Mouse (Mus musculus): ENCODE measurements at regions not wholly inside any gene's neighbourhood (a gene's known extent, or its start where the extent isn't known, plus 50 kb on each side); places are given as distances from the start of the nearest gene placed in this dataset.

DNA sequence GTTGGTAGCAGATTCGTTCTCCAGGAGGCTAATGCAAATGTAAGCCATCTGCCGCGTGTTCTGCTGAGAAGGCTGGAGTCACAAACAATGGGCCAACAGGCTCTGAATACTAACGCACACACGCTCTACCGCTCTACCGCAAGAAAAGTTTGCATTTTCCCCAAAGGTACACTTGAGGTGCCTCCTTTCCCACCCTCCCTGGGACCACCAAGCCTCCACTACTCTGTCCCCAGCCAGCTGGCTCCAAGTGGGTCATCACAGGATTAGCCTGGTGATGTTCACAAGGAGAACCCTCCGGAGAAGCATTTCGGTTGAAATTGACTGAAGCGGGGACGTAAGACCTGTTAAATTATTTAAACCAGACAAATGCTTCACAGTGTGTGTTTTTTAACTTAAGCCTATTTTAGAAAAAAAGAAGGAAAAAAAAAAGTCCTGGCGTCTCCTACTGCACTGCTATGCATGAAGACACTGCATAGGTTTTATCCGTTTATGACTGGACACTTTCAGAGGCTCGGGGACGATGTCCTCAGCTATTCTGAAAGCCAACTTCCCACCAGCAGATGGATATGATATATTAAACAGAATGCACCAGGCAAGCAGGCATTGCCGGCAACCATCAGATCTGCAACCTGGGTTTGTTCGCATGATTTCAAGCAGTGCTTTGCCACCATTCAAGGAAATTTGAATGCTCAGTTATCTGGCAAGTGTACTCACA, 187.8 kb downstream of the Rwdd3 start:
- no peaks in the 10 kb centered on the region for H3K36me3 ChIP-seq
- WGBS = 60% methylated on average over 17 of the region's 17 CpGs

DNA sequence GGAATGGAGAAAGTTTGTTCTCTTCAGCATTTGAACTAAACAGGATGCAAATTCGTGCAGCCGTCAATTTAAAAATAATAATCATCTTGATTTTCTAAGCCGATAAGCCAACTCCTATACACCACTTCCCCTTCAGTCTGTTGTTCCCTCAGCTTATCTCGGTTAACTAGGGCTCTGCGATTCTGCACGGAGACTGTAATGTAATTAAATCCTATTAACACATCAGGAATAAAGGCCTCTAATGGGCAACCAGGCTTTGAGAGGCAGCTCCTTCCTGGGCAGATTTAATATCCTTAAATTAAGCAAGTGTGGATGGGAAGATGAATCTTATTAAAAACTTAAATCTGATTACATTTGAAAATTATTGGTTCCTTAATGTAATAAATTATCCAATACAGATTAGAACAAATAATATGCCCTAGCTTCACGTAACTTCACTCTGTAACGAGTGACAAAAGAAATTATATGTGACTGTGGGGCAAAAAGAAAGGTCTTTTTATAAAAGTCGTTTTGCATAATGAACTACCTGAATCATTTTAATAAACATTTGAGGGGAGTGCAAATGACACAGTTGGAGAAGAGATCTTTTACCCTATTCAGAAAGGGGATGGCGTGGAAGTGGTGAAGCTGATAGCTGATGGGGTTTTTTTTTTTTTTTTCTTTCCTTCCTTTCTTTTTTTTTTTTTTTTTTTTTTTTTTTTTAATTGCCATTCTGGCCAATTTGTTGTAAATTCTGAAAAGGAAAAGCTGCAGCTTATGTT, 188.5 kb downstream of the Rwdd3 start:
- Histone ChIP-seq H3K9me3 (replicated peaks) (no peaks in the 10 kb centered on the region), H3K27me3 (ENCODE audit: low read depth, poor library complexity, severe bottlenecking) (no peaks in the 10 kb centered on the region), H3K36me3 (no peaks in the 10 kb centered on the region), H3K4me1 (peaks cover 15% of the 10 kb centered on the region), H3K4me3 (no peak overlapping the region), H3K27ac (no peak overlapping the region)
- WGBS = 33% methylated on average over 10 of the region's 10 CpGs
- no peak for DNase-seq (ENCODE audit: low spot score)

More for the DNA sequence above, 187.8 kb downstream of the Rwdd3 start:
- Histone ChIP-seq H3K27me3 (ENCODE audit: low read depth, poor library complexity, severe bottlenecking) (no peaks in the 10 kb centered on the region), H3K27ac (no peak overlapping the region), H3K4me3 (no peak overlapping the region), H3K9me3 (replicated peaks) (no peaks in the 10 kb centered on the region), H3K4me1 (peaks cover 15% of the 10 kb centered on the region)
- peak; percentile 33 for DNase-seq (ENCODE audit: low spot score)

DNA sequence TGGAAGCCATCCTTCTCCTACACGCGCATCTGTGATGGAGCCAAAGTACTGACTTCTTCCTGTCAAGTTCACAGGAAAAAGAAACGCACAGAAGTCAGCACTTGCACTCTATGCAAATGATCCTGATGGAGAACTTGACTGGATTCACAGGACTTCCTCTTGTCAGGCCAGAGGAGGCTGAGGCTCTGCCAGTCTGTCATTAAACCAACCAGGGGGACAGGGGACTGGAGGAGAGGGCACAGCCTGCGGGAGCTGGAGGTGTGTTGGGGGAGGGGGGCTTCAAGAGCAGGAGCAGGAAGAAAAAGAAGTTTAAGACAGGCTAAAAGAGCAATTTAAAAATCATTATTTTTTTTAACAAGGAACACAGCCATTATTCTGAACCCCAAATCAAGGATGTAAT, 189.3 kb downstream of the Rwdd3 start:
- peak; percentile 33 for DNase-seq (ENCODE audit: low spot score)
- Histone ChIP-seq H3K36me3 (no peaks in the 10 kb centered on the region), H3K27ac (no peak overlapping the region), H3K27me3 (ENCODE audit: low read depth, poor library complexity, severe bottlenecking) (no peaks in the 10 kb centered on the region), H3K9me3 (replicated peaks) (no peaks in the 10 kb centered on the region), H3K4me3 (no peak overlapping the region), H3K4me1 (peaks cover 15% of the 10 kb centered on the region)
- WGBS = 41% methylated on average over 4 of the region's 4 CpGs

DNA sequence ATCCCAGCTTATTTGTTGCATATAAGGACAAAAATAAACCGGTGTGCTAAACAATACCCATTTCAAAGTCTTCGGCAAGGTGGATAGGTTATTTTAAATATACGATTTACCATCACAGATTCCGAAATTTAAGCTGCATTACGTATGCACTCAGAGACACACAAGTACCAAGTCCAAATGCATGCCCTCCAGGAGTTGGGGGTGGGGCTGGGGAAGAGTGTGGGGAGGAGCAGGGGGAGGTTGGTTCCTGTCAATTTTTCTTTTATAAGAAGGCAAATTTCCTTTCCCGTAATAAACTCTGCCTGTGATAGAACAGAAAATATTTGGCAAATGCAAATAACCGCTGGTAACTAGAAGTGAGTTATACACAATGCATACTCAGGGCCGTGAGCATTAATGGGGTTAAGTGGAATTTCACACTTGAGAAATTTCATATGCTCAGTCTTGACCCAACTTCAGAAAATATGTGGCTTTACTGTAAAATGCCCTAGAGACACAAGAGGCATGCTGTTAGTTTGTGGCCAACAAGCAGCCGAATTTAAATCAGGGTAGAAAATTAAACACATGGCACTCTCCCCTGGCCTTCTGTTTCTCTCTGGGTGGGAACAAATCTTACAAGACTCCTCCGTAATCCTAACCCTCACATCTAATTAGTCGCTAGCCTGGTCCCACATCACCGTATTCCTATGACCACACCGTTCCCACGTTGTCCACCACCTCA, 200.6 kb downstream of the Rwdd3 start:
- WGBS = 92% methylated on average over 14 of the region's 14 CpGs
- DNase-seq (ENCODE audit: low spot score) = no peak
- Histone ChIP-seq H3K4me3 (no peak overlapping the region), H3K36me3 (no peaks in the 10 kb centered on the region), H3K9me3 (replicated peaks) (no peaks in the 10 kb centered on the region), H3K4me1 (no peaks in the 10 kb centered on the region), H3K27me3 (ENCODE audit: low read depth, poor library complexity, severe bottlenecking) (no peaks in the 10 kb centered on the region), H3K27ac (no peak overlapping the region)

DNA sequence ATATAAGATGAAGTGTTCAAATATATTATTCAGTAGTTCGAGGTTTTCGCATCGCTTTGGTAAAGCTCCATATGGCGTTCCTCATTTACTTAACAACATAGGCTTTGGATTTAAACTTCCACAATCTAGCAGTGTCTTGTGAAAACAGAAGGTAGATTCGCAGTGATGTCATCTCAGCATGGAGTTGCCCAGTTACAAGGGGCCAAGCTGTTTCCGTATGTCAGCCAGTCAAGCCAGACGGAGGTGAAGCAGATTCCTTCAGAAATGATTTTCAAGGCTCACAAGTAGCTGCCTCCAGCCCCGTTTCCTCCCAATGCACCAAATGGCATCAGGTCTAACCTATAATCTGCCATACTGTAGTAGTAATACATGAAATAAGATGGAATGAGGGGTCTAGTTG, 224.6 kb downstream of the Rwdd3 start:
- no peaks in the 10 kb centered on the region for H3K9me3 ChIP-seq (replicated peaks)
- DNase-seq (ENCODE audit: low spot score) = no peak
- no peaks in the 10 kb centered on the region for H3K27me3 ChIP-seq (ENCODE audit: low read depth, poor library complexity, severe bottlenecking)
- H3K4me1 ChIP-seq = no peaks in the 10 kb centered on the region
- H3K27ac ChIP-seq = no peak overlapping the region
- no peaks in the 10 kb centered on the region for H3K36me3 ChIP-seq
- H3K4me3 ChIP-seq = no peak overlapping the region
- 88% methylated on average over 8 of the region's 8 CpGs for WGBS

DNA sequence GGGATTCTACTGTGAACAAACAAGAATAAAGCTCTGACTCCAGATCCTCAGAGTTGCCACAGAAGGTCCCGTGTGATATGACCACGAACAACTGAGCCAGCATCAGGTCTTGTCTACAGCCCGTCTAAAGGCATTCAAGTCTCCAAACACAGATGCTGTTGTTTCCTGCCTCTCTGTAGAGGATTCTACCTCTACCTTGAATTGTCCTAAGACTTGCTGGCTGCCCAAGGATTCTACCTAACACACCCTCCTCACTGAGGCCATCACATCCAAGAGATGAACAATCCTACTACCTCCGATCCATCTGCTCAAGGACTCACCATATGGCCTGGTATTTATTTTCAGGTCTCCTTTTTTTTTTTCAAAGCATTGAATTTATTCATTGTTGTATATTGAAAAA, 237.1 kb downstream of the Rwdd3 start:
- no peaks in the 10 kb centered on the region for H3K4me1 ChIP-seq
- H3K4me3 ChIP-seq = no peak overlapping the region
- no peak for DNase-seq (ENCODE audit: low spot score)
- no peaks in the 10 kb centered on the region for H3K9me3 ChIP-seq (replicated peaks)
- WGBS = 93% methylated on average over 4 of the region's 4 CpGs
- no peak overlapping the region for H3K27ac ChIP-seq
- H3K27me3 ChIP-seq (ENCODE audit: low read depth, poor library complexity, severe bottlenecking) = no peaks in the 10 kb centered on the region
- no peaks in the 10 kb centered on the region for H3K36me3 ChIP-seq

DNA sequence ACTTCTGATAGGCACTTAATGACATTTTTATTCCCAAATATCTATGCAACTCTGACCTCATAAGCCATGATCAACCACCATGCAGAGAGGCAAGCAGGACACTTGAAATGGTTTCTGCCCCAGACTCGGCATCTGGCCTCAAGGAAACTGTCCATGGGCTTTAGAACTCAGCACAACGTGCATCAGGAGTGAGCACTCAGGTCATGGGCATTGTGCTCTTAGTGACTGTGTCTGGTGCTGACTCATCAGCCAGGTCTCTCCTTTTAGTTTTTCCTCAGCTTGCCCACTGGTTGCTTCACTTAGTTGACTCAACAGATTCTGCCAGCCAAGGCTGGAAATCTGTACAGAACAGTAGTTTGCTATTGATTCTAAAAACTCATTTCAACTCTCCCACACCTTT, 251.1 kb downstream of the Rwdd3 start:
- Histone ChIP-seq H3K27ac (no peak overlapping the region), H3K36me3 (no peaks in the 10 kb centered on the region), H3K4me3 (no peak overlapping the region), H3K9me3 (replicated peaks) (no peaks in the 10 kb centered on the region), H3K4me1 (no peaks in the 10 kb centered on the region), H3K27me3 (ENCODE audit: low read depth, poor library complexity, severe bottlenecking) (no peaks in the 10 kb centered on the region)
- WGBS = 89% methylated on average over 2 of the region's 2 CpGs
- DNase-seq (ENCODE audit: low spot score) = no peak

DNA sequence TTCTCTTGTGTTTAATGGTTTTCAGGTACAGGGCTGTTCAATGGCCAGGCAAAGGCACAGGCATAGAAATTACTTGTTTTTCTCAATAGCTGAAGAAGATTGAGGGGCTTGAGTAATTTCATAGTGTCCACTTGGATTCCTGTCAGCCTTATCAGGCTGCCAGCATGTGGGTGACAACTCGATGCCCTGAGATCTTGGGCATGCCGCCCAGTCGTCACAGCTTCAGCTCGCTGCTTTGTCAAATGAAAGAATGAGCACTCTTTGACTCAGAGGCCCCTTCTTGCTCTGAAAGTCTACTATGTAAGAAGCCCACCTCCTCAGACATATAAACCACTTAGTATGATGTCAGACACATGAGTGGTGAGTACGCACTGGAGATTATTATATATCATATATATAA, 272.6 kb downstream of the Rwdd3 start:
- Histone ChIP-seq H3K36me3 (no peaks in the 10 kb centered on the region), H3K4me3 (no peak overlapping the region), H3K4me1 (no peaks in the 10 kb centered on the region), H3K27me3 (ENCODE audit: low read depth, poor library complexity, severe bottlenecking) (no peaks in the 10 kb centered on the region), H3K27ac (no peak overlapping the region), H3K9me3 (replicated peaks) (no peaks in the 10 kb centered on the region)
- DNase-seq (ENCODE audit: low spot score) = no peak
- WGBS = 91% methylated on average over 5 of the region's 5 CpGs

DNA sequence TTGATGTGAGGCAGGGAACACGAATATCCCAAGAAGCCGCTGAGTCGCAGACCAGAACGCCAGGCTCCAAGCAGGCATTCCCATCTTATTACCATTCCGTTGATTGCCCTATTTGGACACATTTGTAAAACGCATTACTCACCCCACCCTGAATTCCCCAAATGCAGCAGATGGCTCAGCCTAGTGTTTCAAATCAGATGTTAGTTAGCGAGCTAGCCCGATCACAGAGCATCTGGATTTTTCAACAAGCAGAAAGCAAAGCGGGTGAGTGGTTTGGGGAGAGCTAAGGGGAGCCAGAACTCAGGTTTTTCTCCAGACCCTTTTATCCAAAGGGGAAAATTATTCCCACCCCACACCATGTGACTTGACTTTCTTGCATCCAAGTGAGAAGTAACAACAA, 273.2 kb downstream of the Rwdd3 start:
- WGBS = 86% methylated on average over 9 of the region's 9 CpGs
- H3K4me3 ChIP-seq = no peak overlapping the region
- H3K36me3 ChIP-seq = no peaks in the 10 kb centered on the region
- H3K27me3 ChIP-seq (ENCODE audit: low read depth, poor library complexity, severe bottlenecking) = no peaks in the 10 kb centered on the region
- H3K27ac ChIP-seq = no peak overlapping the region
- H3K9me3 ChIP-seq (replicated peaks) = no peaks in the 10 kb centered on the region
- DNase-seq (ENCODE audit: low spot score) = no peak
- no peaks in the 10 kb centered on the region for H3K4me1 ChIP-seq

DNA sequence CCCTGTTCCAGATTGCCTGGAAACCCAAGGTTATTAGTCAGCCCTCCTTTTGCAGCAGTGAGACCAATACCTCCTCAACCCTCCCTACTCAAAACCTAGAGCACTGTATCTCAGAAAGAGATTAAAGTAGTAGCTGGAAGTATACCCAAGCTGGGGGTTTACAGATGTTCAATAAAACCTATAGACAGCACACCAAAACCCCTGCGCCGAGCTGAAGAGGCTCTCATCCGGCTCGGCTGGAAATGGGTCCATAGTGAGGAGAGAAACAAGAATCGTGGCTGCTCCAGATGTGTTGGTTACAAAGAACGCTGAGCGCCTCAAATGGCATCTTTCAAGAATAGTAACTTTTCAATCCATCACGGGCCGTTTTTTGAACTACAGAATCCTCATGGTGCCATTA, 273.7 kb downstream of the Rwdd3 start:
- Histone ChIP-seq H3K4me1 (no peaks in the 10 kb centered on the region), H3K36me3 (no peaks in the 10 kb centered on the region), H3K27ac (no peak overlapping the region), H3K27me3 (ENCODE audit: low read depth, poor library complexity, severe bottlenecking) (no peaks in the 10 kb centered on the region), H3K9me3 (replicated peaks) (no peaks in the 10 kb centered on the region), H3K4me3 (no peak overlapping the region)
- 94% methylated on average over 9 of the region's 9 CpGs for WGBS
- no peak for DNase-seq (ENCODE audit: low spot score)

DNA sequence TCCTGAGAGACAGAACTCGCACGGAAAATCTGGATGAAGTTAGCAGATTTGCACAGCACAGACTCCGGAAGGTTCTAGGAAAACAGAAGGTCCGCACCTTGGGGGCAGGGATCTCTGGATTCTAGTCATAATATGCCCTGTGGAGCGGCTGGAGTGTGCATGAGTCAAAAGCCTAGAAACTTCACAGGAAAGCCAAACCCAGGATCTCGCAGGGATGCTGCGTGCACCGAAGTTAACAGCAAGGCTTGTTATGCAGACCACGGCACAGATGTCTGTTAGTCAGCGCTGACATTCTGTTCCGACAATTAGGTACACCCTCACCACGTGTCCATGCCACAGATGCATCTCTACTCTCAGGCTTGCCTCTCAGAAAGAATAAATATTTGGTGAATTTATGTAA, 274.3 kb downstream of the Rwdd3 start:
- no peaks in the 10 kb centered on the region for H3K36me3 ChIP-seq
- WGBS = 93% methylated on average over 12 of the region's 12 CpGs
- no peaks in the 10 kb centered on the region for H3K4me1 ChIP-seq
- DNase-seq (ENCODE audit: low spot score) = no peak
- H3K4me3 ChIP-seq = no peak overlapping the region
- H3K27me3 ChIP-seq (ENCODE audit: low read depth, poor library complexity, severe bottlenecking) = no peaks in the 10 kb centered on the region
- H3K27ac ChIP-seq = no peak overlapping the region
- H3K9me3 ChIP-seq (replicated peaks) = no peaks in the 10 kb centered on the region

DNA sequence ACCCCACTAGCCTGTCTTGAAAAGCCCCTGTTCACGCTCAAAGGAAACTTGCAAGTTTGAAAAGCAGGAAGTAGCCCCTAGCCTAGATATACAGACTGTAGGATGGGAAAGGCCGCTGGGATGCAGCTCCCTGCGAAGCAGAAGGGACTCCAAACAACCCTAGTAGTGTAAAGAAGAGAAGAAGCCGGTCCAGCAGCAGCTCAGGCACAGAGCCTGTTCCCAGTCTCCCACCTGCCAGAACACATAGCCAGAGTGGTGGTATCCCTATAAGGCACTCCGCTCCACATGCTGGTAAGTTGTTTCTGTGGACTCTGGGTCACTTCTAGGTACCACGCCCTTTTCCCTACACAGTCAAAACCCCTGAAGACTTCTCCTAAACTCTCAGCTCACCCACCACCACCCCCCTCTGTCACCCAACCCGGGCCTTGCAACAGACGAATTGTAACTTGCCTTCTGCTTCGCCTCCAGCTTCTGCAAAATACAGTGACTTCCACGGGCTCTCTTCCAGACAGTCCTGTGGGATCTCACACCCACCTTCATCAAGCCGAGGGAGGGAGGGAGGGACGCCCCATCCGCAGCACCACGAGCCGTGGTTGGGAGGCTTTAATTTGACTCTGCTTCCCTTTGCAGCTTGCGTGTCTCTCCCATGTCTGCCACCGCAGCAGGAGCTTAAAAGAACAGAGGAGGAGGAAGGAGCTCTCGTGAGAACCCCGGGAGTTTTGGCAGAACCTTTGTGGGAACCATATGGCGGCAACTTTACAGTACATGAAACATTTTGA, 285.2 kb downstream of the Rwdd3 start:
- 61% methylated on average over 20 of the region's 20 CpGs for WGBS
- no peak for DNase-seq (ENCODE audit: low spot score)

More for the DNA sequence above, 285.2 kb downstream of the Rwdd3 start:
- Histone ChIP-seq H3K4me3 (no peak overlapping the region), H3K9me3 (replicated peaks) (no peaks in the 10 kb centered on the region), H3K27ac (no peak overlapping the region), H3K4me1 (no peaks in the 10 kb centered on the region), H3K36me3 (no peaks in the 10 kb centered on the region), H3K27me3 (ENCODE audit: low read depth, poor library complexity, severe bottlenecking) (no peaks in the 10 kb centered on the region)

All from limb, embryonic 10.5 days (tissue).